Mouse (Mus musculus) T-cell, adult 2 months (primary cell): ENCODE measurements around the gene Mag.
"Not testable (repeated sequence)": the region's sequence is repeated elsewhere in the genome, so short reads cannot be mapped to it uniquely, and the experiment has no call there.

Source experiments
- DNase-seq: peaks from one replicate; pipeline ENCODE4 v3.0.0; 2022; ENCODE audit warnings: low spot score

Gene Mag

GRCm38 (mm10) chr7:30940070-30940469 is 25.4 kb upstream of the Mag start:
- peak; percentile 40 for DNase-seq

- not testable (repeated sequence) for DNase-seq
Measured at GRCm38 (mm10) chr7:30935422-30936099, 20.9 kb upstream of the Mag start.

GRCm38 (mm10) chr7:30924581-30924980 is 9.9 kb upstream of the Mag start, which contains the start of gene Hamp2:
Gene Hamp2 (minus strand): TSS chr7:30924681.
- not testable (repeated sequence) for DNase-seq

- no peak for DNase-seq
Measured at GRCm38 (mm10) chr7:30924071-30924470, 9.4 kb upstream of the Mag start.

- DNase-seq, result not testable (repeated sequence)
Measured at GRCm38 (mm10) chr7:30922490-30922889, 7.8 kb upstream of the Mag start.

GRCm38 (mm10) chr7:30920217-30920616 is 5.5 kb upstream of the Mag start:
- DNase-seq, result peak; percentile 66

- no peak for DNase-seq
Measured at GRCm38 (mm10) chr7:30917219-30917618, 2.5 kb upstream of the Mag start.

GRCm38 (mm10) chr7:30916713-30917112 is 2.0 kb upstream of the Mag start:
- DNase-seq, result no peak

- DNase-seq, result peak; percentile 40
Measured at GRCm38 (mm10) chr7:30909773-30910172, 4.9 kb downstream of the Mag start.

GRCm38 (mm10) chr7:30908992-30909431 is 5.7 kb downstream of the Mag start:
- no peak for DNase-seq

- DNase-seq, result no peak
Measured at GRCm38 (mm10) chr7:30908277-30908991, 6.2 kb downstream of the Mag start.

- peak; percentile 12 for DNase-seq
Measured at GRCm38 (mm10) chr7:30904042-30904441, 10.6 kb downstream of the Mag start.

GRCm38 (mm10) chr7:30895217-30895616 is 19.5 kb downstream of the Mag start:
- no peak for DNase-seq

GRCm38 (mm10) chr7:30892515-30892914 is 22.2 kb downstream of the Mag start:
- no peak for DNase-seq

- DNase-seq, result no peak
Measured at GRCm38 (mm10) chr7:30891746-30892145, 22.9 kb downstream of the Mag start.

GRCm38 (mm10) chr7:30890681-30891080 is 24.0 kb downstream of the Mag start:
- no peak for DNase-seq

- no peak for DNase-seq
Measured at GRCm38 (mm10) chr7:30888786-30889185, 25.9 kb downstream of the Mag start.

GRCm38 (mm10) chr7:30887568-30888188 is 27.0 kb downstream of the Mag start:
- peak; percentile 37 for DNase-seq

GRCm38 (mm10) chr7:30886852-30887251 is 27.8 kb downstream of the Mag start:
- no peak for DNase-seq

GRCm38 (mm10) chr7:30884047-30884446 is 30.6 kb downstream of the Mag start:
- DNase-seq, result no peak

- no peak for DNase-seq
Measured at GRCm38 (mm10) chr7:30881367-30881766, 33.3 kb downstream of the Mag start.

GRCm38 (mm10) chr7:30880176-30880575 is 34.5 kb downstream of the Mag start, which contains the start of gene Cd22:
Gene Cd22 (minus strand): TSS chr7:30880342.
- DNase-seq, result no peak

- DNase-seq, result no peak
Measured at GRCm38 (mm10) chr7:30878950-30879349, 35.7 kb downstream of the Mag start.
